Mouse (Mus musculus) lung, adult 2 months (tissue): ENCODE results near the gene Gm19426.

ENCODE experiments used
- CTCF ChIP-seq: fragments of 200-500 bp; IDR thresholded peaks from 2 replicates; pipeline ENCODE4 v1.5.1; 2011; ENCODE audit warnings: mild to moderate bottlenecking, low read length, control low read depth; ENCODE audit not compliant: insufficient read depth
- POLR2A ChIP-seq: fragments of 200-500 bp; IDR thresholded peaks from 2 replicates; pipeline ENCODE4 v1.6.1; 2011; ENCODE audit warnings: low read depth, mild to moderate bottlenecking, control low read depth, low read length, borderline replicate concordance; ENCODE audit errors: extremely low read depth

- TF ChIP-seq CTCF (no peak), POLR2A (no peak)
These were observed 34.3 kb upstream of the Gm19426 start for GRCm38 (mm10) chr2:84777706-84778105.
